Mouse (Mus musculus) megakaryocyte-erythroid progenitor cell, adult 5 weeks (primary cell): ENCODE measurements around the gene Nfe2l1. TPM values are rescaled to one million over a fixed set of nuclear protein-coding genes. Genes with fewer than 3 reads are reported as not detected.

Source experiments
- polyA plus RNA-seq: library from polyadenylated mRNA; stranded (reverse); fragments of >175 nt; gene quantifications from 2 replicates; pipeline ENCODE4 v1.2.3, GENCODE M21; 2012

Gene Nfe2l1
- polyA plus RNA-seq: 47.8 and 52.1 TPM in 2 replicates

GRCm38 (mm10) chr11:96829813-96830538 lies at the start of gene Nfe2l1:
Nfe2l1 (minus strand) TSS chr11:96829968.

DNA sequence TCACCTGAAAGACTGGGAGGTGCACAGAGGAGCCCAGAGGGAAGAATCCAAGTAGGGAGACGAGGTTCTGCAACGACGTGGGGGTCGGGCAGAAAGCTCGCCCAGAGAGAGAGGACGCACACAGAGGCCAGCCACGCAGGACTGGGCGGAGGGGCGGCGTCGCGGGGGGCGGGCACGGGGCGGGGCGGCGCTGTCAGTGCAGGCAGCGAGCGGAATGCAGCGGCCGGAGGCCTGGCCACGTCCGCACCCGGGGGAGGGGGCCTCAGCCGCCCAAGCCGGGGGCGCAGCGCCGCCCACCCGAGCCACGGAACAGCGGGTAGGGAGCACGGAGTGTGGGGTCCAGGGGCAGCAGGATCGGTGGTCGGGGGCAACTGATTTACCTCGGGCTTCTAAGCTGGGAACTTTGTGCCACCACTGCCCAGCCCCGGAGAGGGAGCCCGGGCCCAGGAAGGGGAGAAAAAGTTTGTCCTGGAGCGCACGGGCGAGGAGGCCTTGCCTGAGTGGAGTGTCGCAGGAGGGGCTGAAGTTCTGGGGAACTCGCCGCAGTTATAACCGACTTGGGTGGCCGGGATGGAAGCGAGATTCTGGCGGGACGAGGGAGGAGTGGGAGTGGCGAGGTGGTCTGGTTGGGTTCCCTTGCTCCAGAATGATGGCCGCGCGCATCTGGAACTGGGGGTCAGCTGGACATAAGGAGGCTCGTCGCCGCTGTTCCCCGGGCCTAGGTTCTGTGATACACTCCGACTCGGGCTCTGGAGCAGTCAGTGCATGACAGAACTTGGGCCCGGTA lies 20.1 kb upstream of the Nfe2l1 start, which contains the start of gene Copz2:
Copz2 (plus strand) TSS at position 190 of the 787 bp plus-strand sequence.

GRCm38 (mm10) chr11:96788871-96789795 lies 40.6 kb downstream of the Nfe2l1 start, which contains the start of gene Cbx1:
Cbx1 (plus strand) TSS chr11:96789127.

DNA sequence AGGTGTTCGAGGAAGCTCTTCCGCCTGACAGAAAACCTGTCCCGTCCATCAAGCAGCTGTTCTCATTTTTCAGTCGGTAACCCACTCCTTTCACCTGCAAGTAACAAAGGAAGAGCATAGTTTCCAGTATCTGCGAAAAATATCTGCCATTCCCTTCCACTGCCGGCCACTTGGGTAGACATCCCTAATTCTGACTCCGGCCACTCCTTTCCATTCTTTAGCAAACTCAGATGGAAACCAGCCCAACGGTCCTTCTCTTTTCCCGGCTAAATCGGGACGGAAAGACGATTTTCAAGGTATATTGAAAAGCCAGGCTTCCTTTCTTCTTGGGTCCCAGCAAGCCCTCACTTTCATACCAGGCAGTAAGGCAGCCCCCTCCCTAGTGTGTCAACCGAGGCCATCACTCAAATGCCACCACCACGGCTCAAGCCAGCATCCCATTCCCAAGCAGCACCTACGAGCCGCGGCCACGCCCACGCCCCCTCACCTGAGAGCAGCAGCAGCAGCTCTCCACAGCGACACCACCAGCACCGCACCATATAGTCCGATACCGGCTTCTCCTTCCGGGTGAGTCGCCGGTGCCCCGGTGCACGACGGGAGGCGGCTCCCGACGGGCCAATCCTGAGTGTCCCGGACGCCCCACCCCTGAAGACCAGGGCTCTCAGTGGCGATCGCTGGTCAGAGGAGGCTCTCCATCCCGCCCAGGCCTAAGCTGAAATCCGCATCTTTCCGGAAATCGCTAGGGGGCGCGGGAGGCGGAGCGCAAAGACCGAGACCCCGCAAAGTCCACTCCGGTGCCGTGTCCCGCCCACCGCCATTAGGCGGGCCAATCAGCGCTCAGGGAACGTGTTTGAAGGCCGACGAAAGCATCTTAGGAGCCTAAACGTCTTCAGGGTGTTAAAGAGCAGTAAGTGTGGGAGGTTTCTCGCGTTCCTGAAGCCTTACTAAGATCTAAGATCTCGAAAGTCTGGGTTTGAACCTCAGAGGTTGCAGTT lies 52.5 kb downstream of the Nfe2l1 start, which contains the start of gene Snx11:
Snx11 (minus strand) TSS at position 592 of the 995 bp plus-strand sequence.

Other genes starting within 250 kb of the Nfe2l1 start
- 10.9 and 11.4 TPM in 2 replicates for gene Snx11, start 52.4 kb downstream of the Nfe2l1 start, polyA plus RNA-seq
- gene Cbx1, start 40.8 kb downstream of the Nfe2l1 start, polyA plus RNA-seq: 41.6 and 69.2 TPM in 2 replicates
- gene Copz2, start 19.9 kb upstream of the Nfe2l1 start, polyA plus RNA-seq: 4.2 and 5.6 TPM in 2 replicates
- gene Cdk5rap3, start 86.5 kb upstream of the Nfe2l1 start, polyA plus RNA-seq: 70.4 and 75.0 TPM in 2 replicates
- not detected in 2 replicates for gene Prr15l, start 98.1 kb upstream of the Nfe2l1 start, polyA plus RNA-seq
- gene Pnpo, start 114.0 kb upstream of the Nfe2l1 start, polyA plus RNA-seq: 18.1 and 21.9 TPM in 2 replicates
- gene Sp2, start 153.0 kb upstream of the Nfe2l1 start, polyA plus RNA-seq: 60.4 and 68.0 TPM in 2 replicates
- gene Sp6, start 183.4 kb upstream of the Nfe2l1 start, polyA plus RNA-seq: 0.17 and 0.29 TPM in 2 replicates
- gene Scrn2, start 200.0 kb upstream of the Nfe2l1 start, polyA plus RNA-seq: 33.6 and 35.9 TPM in 2 replicates
- 0.11 and 0.15 TPM in 2 replicates for gene Lrrc46, start 211.4 kb upstream of the Nfe2l1 start, polyA plus RNA-seq
- gene Mrpl10, start 211.6 kb upstream of the Nfe2l1 start, polyA plus RNA-seq: 36.3 and 38.0 TPM in 2 replicates
- gene Osbpl7, start 220.7 kb upstream of the Nfe2l1 start, polyA plus RNA-seq: 30.5 and 34.3 TPM in 2 replicates